In genomic region chr3:130088654-130089053, GRCm38 (mm10) we compare ENCODE assay signal across 18 mouse cellular contexts. TPM values are rescaled to one million over a fixed set of nuclear protein-coding genes. Genes with fewer than 3 reads are reported as not detected.
DNase-seq lines count a peak whose midpoint lies in the region; TF ChIP-seq lines count a peak whose summit lies in the region.
"Had no signal": no experiment of that assay in that cellular context is flagged by ENCODE, and none has a peak within 500 bp of the region (broad histone marks: within the 10 kb centered on the region; RNA-seq: fewer than 3 reads in every experiment).

No protein-coding gene starts in this region.

- H3K9me3 ChIP-seq in heart, embryonic 10.5 days = no peaks in the 10 kb centered on the region
- H3K9me3 ChIP-seq: G1E had no signal

- 83% methylated on average over 9 of the region's 9 CpGs for WGBS in heart, embryonic 10.5 days
- WGBS in heart, adult 2 months = 85% methylated on average over 9 of the region's 9 CpGs

- H3K36me3 ChIP-seq in heart, embryonic 10.5 days = no peaks in the 10 kb centered on the region
- H3K36me3 ChIP-seq in heart, adult 2 months (ENCODE audit: control insufficient read depth, insufficient read depth, low read length) = no peaks in the 10 kb centered on the region
- H3K36me3 ChIP-seq: G1E had no signal

- TF ChIP-seq EP300 in heart, adult 2 months (IDR thresholded peaks at IDR 0.05; ENCODE audit: insufficient read depth, low read depth, low read length) = no peak

- no peak overlapping the region for H3K4me3 ChIP-seq in heart, embryonic 10.5 days
- H3K4me3 ChIP-seq in heart, adult 2 months = no peak overlapping the region

- H3K4me1 ChIP-seq in heart, embryonic 10.5 days = no peaks in the 10 kb centered on the region
- H3K4me1 ChIP-seq in heart, adult 2 months (ENCODE audit: control insufficient read depth, insufficient read depth, low read length) = no peaks in the 10 kb centered on the region

- peak; percentile 54 for DNase-seq in heart, adult 11 months
- no peak for DNase-seq in heart, postnatal 4 days
- peak; percentile 39 for DNase-seq in heart, embryonic 10.5 days (ENCODE audit: low spot score)
- DNase-seq in heart, adult 2 months = no peak
- DNase-seq: adrenal gland, adult 2 months; adrenal gland, adult 8-10 months; adrenal gland, postnatal 10 days; adrenal gland, postnatal 14 days; adrenal gland, postnatal 25 days; adrenal gland, postnatal 36 days; B cell, adult 2 months; cerebellum, adult 11 months; cerebellum, adult 11-12 months; cerebellum, adult 18-20 months had no signal

- H3K79me2 ChIP-seq in heart, adult 2 months (replicated peaks; ENCODE audit: control insufficient read depth, insufficient read depth, low read length) = no peaks in the 10 kb centered on the region

- no peak for TF ChIP-seq CTCF in heart, adult 2 months (IDR thresholded peaks at IDR 0.05)

- intact Hi-C loops in heart, adult 2 months (cut with DNase I) = no loop called here

- TF ChIP-seq POLR2A in heart, adult 2 months (IDR thresholded peaks at IDR 0.05; ENCODE audit: insufficient read depth, low read depth, low read length) = no peak

- no peaks in the 10 kb centered on the region for H3K27me3 ChIP-seq in heart, embryonic 10.5 days (ENCODE audit: insufficient read depth, poor library complexity, severe bottlenecking)
- H3K27me3 ChIP-seq in heart, adult 2 months (ENCODE audit: control insufficient read depth, insufficient read depth, low read length) = no peaks in the 10 kb centered on the region
- H3K27me3 ChIP-seq: CH12.LX, Patski had no signal

- no peak overlapping the region for H3K9ac ChIP-seq in heart, adult 2 months (ENCODE audit: low read depth, low read length)

- H3K27ac ChIP-seq in heart, embryonic 10.5 days = no peak overlapping the region
- no peak overlapping the region for H3K27ac ChIP-seq in heart, adult 2 months

RNA-seq across cellular contexts. Expression of gene Sec24b, which starts 27.3 kb away (rescaled TPM):
- 10 to 100 TPM; 41.4 to 42.0 TPM for total RNA-seq in heart, postnatal 4 days (2021)
- polyA plus RNA-seq in heart, embryonic 10.5 days (2016; fragmentation: Nextera tagmentation; extraction: Ambion mirVana) = 33.6 and 34.9 TPM in 2 replicates
- total RNA-seq in heart, adult 2 months (2021) = 10 to 100 TPM; 30.8 to 33.2 TPM
- polyA plus RNA-seq in heart, adult 2 months (2012; rRNA removed) = 29.8 and 36.2 TPM in 2 replicates

RNA-seq across cellular contexts. Expression of gene Col25a1, which starts 42.6 kb away (rescaled TPM):
- total RNA-seq in heart, postnatal 4 days (2021) = 1 to 10 TPM; 1.7 to 1.8 TPM
- 1.4 and 3.9 TPM in 2 replicates for polyA plus RNA-seq in heart, embryonic 10.5 days (2016; fragmentation: Nextera tagmentation; extraction: Ambion mirVana)
- under 1 TPM; 0.21 to 0.39 TPM for total RNA-seq in heart, adult 2 months (2021)
- polyA plus RNA-seq in heart, adult 2 months (2012; rRNA removed) = 0.10 and 0.15 TPM in 2 replicates
- total RNA-seq: CH12.LX, MEL had no signal
- polyA plus RNA-seq: G1E had no signal

Comparison
In these comparisons a context has a peak if more than half of its experiments do, and no peak if none do; other contexts are left out.
1. DNase-seq: peak in heart, adult 11 months (single experiment) and heart, embryonic 10.5 days (single experiment); none in heart, postnatal 4 days (single experiment) and heart, adult 2 months (0 of 2).